Mouse (Mus musculus) neural tube, embryonic 11.5 days (tissue): ENCODE measurements around the gene Ifit3. TPM values are rescaled to one million over a fixed set of nuclear protein-coding genes. Genes with fewer than 3 reads are reported as not detected.
"Not testable (repeated sequence)": the region's sequence is repeated elsewhere in the genome, so short reads cannot be mapped to it uniquely, and the experiment has no call there.

Experiments used
- ATAC-seq: fragments of 200-750 bp; cut with Nextera tagmentation; 2 replicates; pipeline ENCODE4 v1.8.0; 2017; ENCODE audit warnings: moderate number of reproducible peaks, mild to moderate bottlenecking, moderate TSS enrichment, moderate library complexity; ENCODE audit not compliant: insufficient read depth, low FRiP score, low TSS enrichment
- DNase-seq: peaks from one replicate; pipeline ENCODE4 v3.0.0-alpha.2; 2015; ENCODE audit warnings: low spot score
- H3K27ac ChIP-seq: fragments of 300-500 bp; sonication (generic); 2 replicates; pipeline ENCODE4 v1.5.1; 2014; ENCODE audit warnings: low read depth, mild to moderate bottlenecking, low read length
- H3K27me3 ChIP-seq: fragments of 300-500 bp; sonication (generic); 2 replicates; pipeline ENCODE4 v1.6.1; 2014; ENCODE audit warnings: mild to moderate bottlenecking, low read length, mixed read lengths; ENCODE audit not compliant: control insufficient read depth, insufficient read depth
- H3K36me3 ChIP-seq: fragments of 300-500 bp; sonication (generic); 2 replicates; pipeline ENCODE4 v1.6.1; 2014; ENCODE audit warnings: mild to moderate bottlenecking, low read length, moderate library complexity, mixed read lengths; ENCODE audit not compliant: control insufficient read depth, insufficient read depth
- H3K4me1 ChIP-seq: fragments of 300-500 bp; sonication (generic); 2 replicates; pipeline ENCODE4 v1.6.1; 2014; ENCODE audit warnings: low read length, mixed read lengths; ENCODE audit not compliant: control insufficient read depth, insufficient read depth
- H3K4me2 ChIP-seq: fragments of 300-500 bp; sonication (generic); 2 replicates; pipeline ENCODE4 v1.6.1; 2014; ENCODE audit warnings: low read depth, mild to moderate bottlenecking, moderate library complexity
- H3K4me3 ChIP-seq: fragments of 300-500 bp; sonication (generic); 2 replicates; pipeline ENCODE4 v1.5.1; 2014; ENCODE audit warnings: low read depth, low read length
- H3K9ac ChIP-seq: fragments of 300-500 bp; sonication (generic); 2 replicates; pipeline ENCODE4 v1.6.1; 2014; ENCODE audit warnings: mild to moderate bottlenecking, low read length
- H3K9me3 ChIP-seq: fragments of 300-500 bp; sonication (generic); 2 replicates; pipeline ENCODE4 v1.6.1; 2016; ENCODE audit warnings: low read length; ENCODE audit not compliant: control insufficient read depth
- WGBS: fragments of 180-500 bp; shearing (Covaris S2); extraction: QIAGEN DNeasy Blood & Tissue Kit; methylation state at CpG from one replicate; pipeline ENCODE4 v1.1.7; 2014; 5-methylcytosine and 5-hydroxymethylcytosine counted together
- polyA plus RNA-seq: library from polyadenylated mRNA; unstranded; fragments of >200 nt; fragmentation: Nextera tagmentation; extraction: Ambion mirVana; gene quantifications from 2 replicates; pipeline ENCODE4 v1.2.1, GENCODE M21; 2014

Gene Ifit3
- polyA plus RNA-seq, 1 experiment from 2014 or later: 0.34 TPM

GRCm38 (mm10) chr19:34601888-34602287 lies 18.6 kb downstream of the Ifit3 start, which contains the start of gene Ifit1bl1:
Gene Ifit1bl1 (minus strand): TSS chr19:34601956.
- H3K9ac ChIP-seq, ATAC-seq, H3K36me3 ChIP-seq, H3K4me2 ChIP-seq, H3K27me3 ChIP-seq, H3K4me3 ChIP-seq, DNase-seq, H3K4me1 ChIP-seq, H3K27ac ChIP-seq, H3K9me3 ChIP-seq: not testable (repeated sequence)
- WGBS: 46% methylated on average over 1 of the region's 1 CpGs

DNA sequence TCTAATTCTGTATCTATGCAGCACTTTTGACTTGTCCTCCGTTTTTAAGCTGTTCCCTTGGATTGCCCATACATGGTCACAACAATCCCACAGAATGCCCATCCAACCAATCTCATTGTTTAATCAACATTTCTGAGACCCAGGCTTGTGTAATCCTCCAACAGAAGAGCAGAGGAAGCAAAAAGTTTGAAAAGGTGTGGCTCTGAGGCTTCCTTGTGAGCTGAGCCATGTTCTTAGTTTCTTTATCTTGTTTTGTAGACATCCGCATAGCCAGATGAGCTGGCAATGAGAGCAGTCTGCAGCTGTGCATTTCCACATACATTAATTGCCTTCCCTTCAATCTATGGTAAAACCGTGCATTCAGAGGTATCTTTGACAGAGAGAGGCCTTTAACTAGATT lies 22.1 kb downstream of the Ifit3 start:
- 86% methylated on average over 3 of the region's 3 CpGs for WGBS
- Histone ChIP-seq H3K9me3 (no peaks in the 10 kb centered on the region), H3K4me1 (no peaks in the 10 kb centered on the region), H3K4me2 (no peak overlapping the region), H3K27me3 (no peaks in the 10 kb centered on the region), H3K27ac (no peak overlapping the region), H3K9ac (no peak overlapping the region), H3K4me3 (no peak overlapping the region), H3K36me3 (no peaks in the 10 kb centered on the region)
- ATAC-seq: no peak
- no peak for DNase-seq

- H3K27me3 ChIP-seq, H3K27ac ChIP-seq, H3K4me1 ChIP-seq, H3K4me2 ChIP-seq, H3K9me3 ChIP-seq, H3K4me3 ChIP-seq, DNase-seq, H3K36me3 ChIP-seq, H3K9ac ChIP-seq, ATAC-seq: not testable (repeated sequence)
- WGBS: 65% methylated on average over 4 of the region's 4 CpGs
Measured at GRCm38 (mm10) chr19:34607237-34608051, 24.1 kb downstream of the Ifit3 start, which contains the start of gene Ifit3b. Gene Ifit3b (plus strand): TSS chr19:34607970.

DNA sequence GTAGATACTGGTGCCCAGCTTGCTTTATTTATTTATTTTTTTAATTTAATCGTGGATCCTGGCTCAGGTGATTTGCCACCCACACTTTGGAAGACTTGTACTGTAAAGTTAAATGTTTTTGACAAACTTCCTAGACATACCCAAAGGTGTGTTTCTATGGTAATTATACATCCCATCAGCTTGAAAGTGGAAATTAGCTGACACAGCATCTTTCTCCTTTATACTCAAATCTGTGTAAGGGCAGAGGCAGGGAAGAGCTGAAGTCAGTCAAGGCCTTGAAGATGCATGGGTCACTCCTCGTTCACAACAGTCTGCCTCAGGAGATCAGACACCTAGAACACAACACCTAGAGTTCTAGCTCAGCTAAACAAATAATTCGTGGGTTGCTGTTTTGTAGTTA lies 26.8 kb downstream of the Ifit3 start:
- H3K27me3 ChIP-seq, H3K9ac ChIP-seq, DNase-seq, H3K4me3 ChIP-seq, H3K4me2 ChIP-seq, H3K4me1 ChIP-seq, H3K36me3 ChIP-seq, ATAC-seq, H3K27ac ChIP-seq, H3K9me3 ChIP-seq: not testable (repeated sequence)
- WGBS: 76% methylated on average over 3 of the region's 3 CpGs

- not testable (repeated sequence) for ATAC-seq, H3K4me1 ChIP-seq, H3K27ac ChIP-seq, DNase-seq, H3K9me3 ChIP-seq, H3K4me2 ChIP-seq, H3K27me3 ChIP-seq, H3K36me3 ChIP-seq, H3K4me3 ChIP-seq, H3K9ac ChIP-seq
- WGBS: 90% methylated on average over 5 of the region's 11 CpGs
Measured at GRCm38 (mm10) chr19:34612243-34613001, 29.1 kb downstream of the Ifit3 start.

DNA sequence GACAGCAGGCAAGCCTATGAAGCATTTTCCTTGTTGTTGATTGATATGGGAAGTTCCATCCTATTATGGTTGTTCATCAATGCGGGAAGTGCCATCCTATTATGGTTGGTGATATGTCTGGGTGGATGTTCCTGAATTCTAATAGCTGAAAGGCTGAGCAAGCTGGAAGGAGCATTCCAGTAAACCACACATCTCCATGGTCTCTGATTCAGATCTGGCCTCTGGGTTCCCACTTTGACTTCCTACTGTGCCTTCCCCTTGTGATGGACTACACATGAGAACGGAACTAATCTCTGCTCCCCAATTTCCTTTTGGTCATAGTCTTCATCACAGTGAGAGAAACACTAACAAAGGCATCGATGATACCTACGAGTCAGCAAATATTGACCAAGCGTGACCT lies 37.5 kb downstream of the Ifit3 start:
- Histone ChIP-seq H3K36me3 (no peaks in the 10 kb centered on the region), H3K4me3 (no peak overlapping the region), H3K27ac (no peak overlapping the region), H3K27me3 (no peaks in the 10 kb centered on the region), H3K9me3 (no peaks in the 10 kb centered on the region), H3K4me2 (no peak overlapping the region), H3K9ac (no peak overlapping the region), H3K4me1 (no peaks in the 10 kb centered on the region)
- no peak for ATAC-seq
- 93% methylated on average over 5 of the region's 5 CpGs for WGBS
- no peak for DNase-seq

GRCm38 (mm10) chr19:34623781-34624180 lies 40.5 kb downstream of the Ifit3 start:
- Histone ChIP-seq H3K4me3 (no peak overlapping the region), H3K27me3 (no peaks in the 10 kb centered on the region), H3K9ac (no peak overlapping the region), H3K4me2 (no peak overlapping the region), H3K9me3 (no peaks in the 10 kb centered on the region), H3K4me1 (no peaks in the 10 kb centered on the region), H3K27ac (no peak overlapping the region), H3K36me3 (no peaks in the 10 kb centered on the region)
- DNase-seq: no peak
- 91% methylated on average over 6 of the region's 6 CpGs for WGBS
- ATAC-seq: no peak

DNA sequence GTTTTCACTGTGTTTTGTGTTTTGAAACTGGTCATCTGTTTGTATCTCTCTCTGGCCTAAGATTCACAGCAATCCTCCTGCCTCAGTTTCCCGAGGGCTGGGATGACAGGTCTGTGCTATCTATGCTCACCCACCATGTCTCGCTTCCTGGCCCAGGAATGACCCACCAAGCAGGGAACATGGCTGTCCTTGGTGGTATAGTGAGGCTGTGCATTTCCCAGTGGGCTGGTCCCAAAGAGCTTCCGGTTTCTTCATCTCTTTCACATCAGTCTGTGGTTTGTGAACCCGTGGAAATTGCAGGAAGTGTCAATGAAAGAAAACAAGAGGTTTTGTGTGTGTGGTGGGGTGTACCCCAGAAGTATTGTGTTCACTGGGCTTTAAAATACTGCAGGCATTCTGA lies 41.3 kb downstream of the Ifit3 start:
- WGBS: 82% methylated on average over 4 of the region's 4 CpGs
- H3K9ac ChIP-seq: no peak overlapping the region
- no peak overlapping the region for H3K4me3 ChIP-seq
- DNase-seq: no peak
- H3K27ac ChIP-seq: no peak overlapping the region
- no peaks in the 10 kb centered on the region for H3K27me3 ChIP-seq
- no peak overlapping the region for H3K4me2 ChIP-seq
- no peaks in the 10 kb centered on the region for H3K36me3 ChIP-seq
- no peaks in the 10 kb centered on the region for H3K9me3 ChIP-seq
- ATAC-seq: no peak
- H3K4me1 ChIP-seq: no peaks in the 10 kb centered on the region

DNA sequence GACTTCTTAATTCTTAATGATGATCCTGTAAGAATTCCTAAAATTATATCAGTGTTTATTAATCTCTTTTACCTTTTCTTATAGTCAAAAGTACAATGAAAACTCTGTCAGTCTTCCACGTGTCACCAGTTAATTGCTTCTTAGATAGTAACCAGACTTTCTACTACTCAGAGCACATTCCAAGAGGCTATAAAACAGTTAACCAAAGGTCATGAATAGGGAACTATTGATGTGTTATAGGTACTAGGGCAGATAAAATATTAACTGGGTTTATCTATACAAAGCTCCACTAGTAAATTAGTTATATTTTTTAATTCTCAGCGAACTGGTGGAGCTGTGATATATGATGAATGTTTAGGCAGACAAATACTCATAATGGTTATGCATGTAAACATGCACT lies 44.2 kb downstream of the Ifit3 start:
- H3K4me1 ChIP-seq: no peaks in the 10 kb centered on the region
- H3K27ac ChIP-seq: no peak overlapping the region
- no peak overlapping the region for H3K4me2 ChIP-seq
- H3K9ac ChIP-seq: no peak overlapping the region
- ATAC-seq (no peak), DNase-seq (no peak)
- H3K27me3 ChIP-seq: no peaks in the 10 kb centered on the region
- H3K4me3 ChIP-seq: no peak overlapping the region
- WGBS: 66% methylated on average over 2 of the region's 2 CpGs
- no peaks in the 10 kb centered on the region for H3K9me3 ChIP-seq
- no peaks in the 10 kb centered on the region for H3K36me3 ChIP-seq
